Mouse (Mus musculus): ENCODE data around the gene Neurod6. TPM values are rescaled to one million over a fixed set of nuclear protein-coding genes. Genes with fewer than 3 reads are reported as not detected.
"Not testable (repeated sequence)": the region's sequence is repeated elsewhere in the genome, so short reads cannot be mapped to it uniquely, and the experiment has no call there.

The Neurod6 gene
- total RNA-seq (2021), result 10 to 100 TPM; 37.6 to 68.6 TPM

GRCm38 (mm10) chr6:55680974-55681373, at the start of gene Neurod6:
Gene Neurod6, minus strand, starts transcription at chr6:55681263.
- peak; percentile 76 to 92 for DNase-seq (ENCODE audit: low spot score in 2 of 2)
- intact Hi-C loops (cut with DNase I), result loop anchor here (2.0 to 5.0 kb wide), 3 partner anchors 124 to 266 kb away; no protein-coding TSS in a partner anchor

DNA sequence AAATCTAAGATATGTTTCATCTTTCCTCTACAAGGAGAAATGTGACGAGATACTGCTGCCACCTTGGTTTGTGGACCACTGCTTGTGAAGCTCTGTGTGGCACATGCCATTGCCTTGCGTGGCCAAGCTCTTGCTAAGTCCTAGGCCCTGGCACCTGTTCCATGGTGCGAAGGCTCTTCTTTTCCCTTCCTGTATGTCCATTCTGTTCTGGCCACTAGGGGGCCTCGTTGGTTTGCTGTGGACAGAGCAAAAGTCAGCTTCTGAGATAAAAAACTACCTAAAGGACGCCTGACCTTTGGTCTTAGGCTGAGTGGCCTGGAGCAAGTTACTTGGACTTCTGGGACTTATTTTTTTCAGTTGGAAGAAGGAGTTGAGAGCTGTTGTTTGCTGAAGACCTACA, 36.1 kb upstream of the Neurod6 start:
- intact Hi-C loops (cut with DNase I), result loop anchor here (1.0 to 10.0 kb wide), 3 partner anchors 90 to 328 kb away; no protein-coding TSS in a partner anchor
- DNase-seq (ENCODE audit: low spot score in 2 of 2), result peak; percentile 60 to 76

DNA sequence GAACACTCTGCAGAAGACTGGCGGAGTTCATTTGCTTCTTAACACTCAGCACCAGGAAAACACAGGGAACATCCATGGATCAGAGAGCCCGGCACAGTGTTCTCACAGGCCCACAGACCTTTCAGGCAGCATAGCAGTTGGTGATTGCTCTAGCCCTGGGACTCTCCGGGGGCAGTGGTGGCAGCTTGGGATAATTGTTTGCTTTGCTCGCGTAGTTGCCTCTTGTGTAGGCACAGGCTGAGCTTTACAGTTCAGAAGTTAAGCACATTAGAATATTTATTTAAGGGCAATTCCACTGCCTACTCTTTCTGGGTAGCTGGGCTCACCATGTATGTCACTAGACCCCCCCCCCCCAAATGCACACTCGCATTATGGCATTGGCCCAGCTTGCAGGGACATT, 34.4 kb upstream of the Neurod6 start:
- DNase-seq (ENCODE audit: low spot score in 2 of 2), result no peak
- intact Hi-C loops (cut with DNase I), result loop anchor here (5.0 to 10.0 kb wide), 2 partner anchors 92 to 329 kb away; no protein-coding TSS in a partner anchor

DNA sequence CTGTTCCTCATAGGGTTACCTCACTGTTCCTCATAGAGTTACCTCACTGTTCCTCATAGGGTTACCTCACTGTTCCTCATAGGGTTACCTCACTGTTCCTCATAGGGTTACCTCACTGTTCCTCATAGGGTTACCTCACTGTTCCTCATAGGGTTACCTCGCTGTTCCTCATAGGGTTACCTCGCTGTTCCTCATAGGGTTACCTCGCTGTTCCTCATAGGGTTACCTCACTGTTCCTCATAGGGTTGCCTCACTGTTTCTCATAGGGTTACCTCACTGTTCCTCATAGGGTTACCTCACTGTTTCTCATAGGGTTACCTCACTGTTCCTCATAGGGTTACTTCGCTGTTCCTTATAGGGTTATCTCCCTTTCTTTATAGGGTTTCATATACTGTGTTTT, 29.9 kb upstream of the Neurod6 start:
- intact Hi-C loops (cut with DNase I), result loop anchor here (10.0 kb wide), 1 partner anchor 334 kb away; no protein-coding TSS in a partner anchor
- not testable (repeated sequence) for DNase-seq (ENCODE audit: low spot score in 2 of 2)

GRCm38 (mm10) chr6:55704759-55705104, 23.7 kb upstream of the Neurod6 start:
- intact Hi-C loops (cut with DNase I), result no loop called here
- no peak for DNase-seq (ENCODE audit: low spot score in 2 of 2)

DNA sequence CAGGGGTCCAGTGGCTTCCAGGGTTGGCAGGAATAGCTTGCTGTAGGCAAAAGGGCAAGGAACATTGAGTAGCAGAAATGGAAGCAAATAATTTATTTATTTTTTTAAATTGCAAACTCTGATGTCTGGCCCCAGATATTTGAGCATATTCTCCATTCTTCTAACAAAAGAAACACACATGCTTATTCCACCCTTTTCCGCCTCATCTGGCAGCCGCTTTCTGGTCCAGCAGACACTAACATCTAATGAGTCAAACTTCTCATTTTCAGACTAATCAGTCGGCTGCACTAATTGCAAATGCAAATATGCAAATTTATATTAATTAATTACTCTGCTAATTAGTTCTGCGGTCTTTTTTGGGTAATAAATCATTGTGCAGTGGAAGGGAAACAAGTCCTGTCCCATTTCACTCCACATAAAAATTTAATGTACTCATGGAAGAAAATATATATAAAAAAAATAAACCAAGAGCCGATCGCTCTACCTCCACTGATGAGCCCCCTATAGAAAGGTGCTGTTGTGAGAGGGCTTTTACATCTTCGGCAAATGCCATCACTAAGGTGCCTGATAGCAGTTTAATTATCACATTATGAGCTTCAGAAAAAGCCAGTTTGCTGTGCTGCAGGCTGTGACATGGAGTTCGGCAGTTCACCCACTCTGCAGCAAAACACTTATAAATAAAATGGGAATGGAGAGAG, 23.1 kb upstream of the Neurod6 start:
- DNase-seq (ENCODE audit: low spot score in 2 of 2), result no peak
- intact Hi-C loops (cut with DNase I), result no loop called here

DNA sequence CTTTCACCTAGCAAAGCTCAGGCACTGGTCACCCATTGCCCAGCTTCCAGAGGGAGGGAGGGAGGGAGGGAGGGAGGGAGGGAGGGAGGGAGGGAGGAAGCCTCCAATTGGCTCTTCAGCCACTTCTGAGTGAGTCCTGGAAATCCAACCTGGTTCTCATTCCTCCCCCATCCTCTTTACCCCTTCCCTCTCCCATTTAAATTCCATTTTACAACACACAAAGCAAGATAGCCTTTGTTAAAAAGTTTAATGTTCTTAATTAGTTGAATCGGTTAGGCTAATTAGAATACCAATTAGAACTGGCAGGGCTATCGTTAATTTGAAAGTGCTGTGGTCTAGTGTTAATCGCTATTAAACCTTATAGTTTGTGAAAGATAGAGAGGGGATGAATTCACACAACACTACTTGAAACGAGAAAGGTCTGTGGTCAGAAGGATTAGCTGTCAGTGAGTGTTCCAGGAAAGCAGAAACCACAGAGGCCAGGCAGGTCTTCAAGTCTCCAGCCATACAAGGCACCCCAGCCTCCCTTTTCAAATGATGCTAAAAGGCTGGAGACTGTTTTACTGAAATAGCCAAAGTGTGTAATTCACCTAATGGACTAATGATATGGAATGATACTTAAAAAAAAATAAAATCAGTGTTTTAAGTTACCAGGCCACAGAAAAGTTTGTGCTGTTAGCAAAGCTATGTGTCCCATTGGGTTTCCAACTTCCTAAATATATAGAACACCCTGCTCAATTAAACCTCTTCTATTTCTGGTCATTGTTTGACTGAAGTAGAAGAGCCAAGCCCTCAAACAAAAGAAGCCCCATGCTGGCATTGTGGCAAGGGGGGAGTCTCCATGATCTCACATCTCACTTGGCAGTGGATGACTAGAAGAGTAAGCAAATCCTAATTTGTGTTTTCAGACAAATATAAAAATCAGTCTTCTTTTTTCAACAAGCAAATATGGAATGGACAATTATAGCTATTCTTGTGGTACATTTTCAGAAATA, 19.6 kb upstream of the Neurod6 start:
- intact Hi-C loops (cut with DNase I), result no loop called here

DNA sequence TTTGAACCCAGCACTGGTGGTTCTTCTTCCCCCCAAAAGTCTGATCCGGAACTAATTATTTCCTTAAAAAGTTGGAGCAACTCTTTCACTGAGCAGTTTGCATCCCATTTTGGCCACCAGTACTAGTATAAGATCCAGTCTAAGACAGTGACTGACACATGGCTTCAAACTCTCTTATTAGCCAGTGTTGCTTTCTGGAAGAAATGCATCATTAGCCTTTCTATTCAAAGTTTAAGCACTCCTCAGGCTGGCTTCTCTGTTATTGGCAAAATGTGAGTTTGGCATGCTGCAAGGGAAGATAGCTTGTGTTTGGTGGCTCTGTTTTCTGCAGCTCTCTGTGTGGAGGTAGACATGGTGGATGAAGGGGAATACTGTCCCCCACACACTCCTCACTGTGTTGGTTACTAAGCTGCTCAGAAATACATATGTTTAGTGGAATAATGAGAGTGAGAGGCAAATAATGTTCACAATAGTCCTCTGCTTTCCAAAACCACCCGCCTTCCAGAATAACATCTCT, 9.0 kb upstream of the Neurod6 start:
- no peak for DNase-seq (ENCODE audit: low spot score in 2 of 2)
- intact Hi-C loops (cut with DNase I), result no loop called here

More for the DNA sequence above, 19.6 kb upstream of the Neurod6 start:
- no peak for DNase-seq (ENCODE audit: low spot score in 2 of 2)

GRCm38 (mm10) chr6:55683506-55683905, 2.4 kb upstream of the Neurod6 start:
- DNase-seq (ENCODE audit: low spot score in 2 of 2), result peak in 1 of 2 experiments; percentile 61
- intact Hi-C loops (cut with DNase I), result loop anchor here (5.0 kb wide), 2 partner anchors 146 to 264 kb away; no protein-coding TSS in a partner anchor

DNA sequence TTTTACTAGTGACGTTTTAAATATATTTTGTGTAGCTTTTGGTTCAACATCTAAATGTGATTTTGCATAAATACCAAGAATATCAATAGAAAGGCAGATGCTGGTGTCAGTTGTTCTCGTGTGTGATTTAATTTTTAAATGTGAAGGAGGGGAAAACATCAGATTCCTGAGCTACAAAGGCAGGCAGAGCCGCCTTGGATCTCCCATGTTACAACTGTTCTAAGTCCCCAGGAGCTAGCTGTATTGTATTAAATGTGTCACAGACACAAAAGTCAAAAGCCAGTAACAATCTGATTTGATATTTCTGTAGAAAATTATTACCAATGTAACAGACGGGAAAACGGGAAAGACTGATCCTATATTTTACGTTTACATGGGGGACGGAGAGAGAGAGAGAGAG, 1.8 kb upstream of the Neurod6 start:
- peak in 1 of 2 experiments; percentile 17 for DNase-seq (ENCODE audit: low spot score in 2 of 2)
- intact Hi-C loops (cut with DNase I), result loop anchor here (5.0 kb wide), 2 partner anchors 146 to 264 kb away; no protein-coding TSS in a partner anchor

- intact Hi-C loops (cut with DNase I), result loop anchor here (1.0 to 5.0 kb wide), 3 partner anchors 86 to 156 kb away; no protein-coding TSS in a partner anchor
Observed at GRCm38 (mm10) chr6:55678571-55679185, 2.4 kb downstream of the Neurod6 start.

DNA sequence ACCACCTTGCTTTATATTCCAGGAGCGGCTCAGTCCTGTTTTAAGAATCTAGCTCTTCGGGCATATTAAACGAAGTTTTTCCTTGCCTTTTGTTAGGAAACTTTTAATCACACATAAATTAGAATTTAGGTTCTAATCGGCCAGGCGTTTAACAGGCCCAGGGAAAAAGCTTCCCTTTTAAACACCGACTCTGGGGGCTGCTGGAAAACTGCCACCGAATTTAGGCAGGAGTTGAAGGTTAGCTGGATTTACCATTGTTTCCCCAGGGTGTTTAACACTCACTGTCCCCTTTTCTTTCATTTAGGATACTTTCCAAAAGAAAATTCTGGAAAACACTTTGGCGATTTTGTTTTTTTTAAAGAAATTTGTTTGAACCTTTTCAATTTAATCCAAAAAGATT, 3.7 kb downstream of the Neurod6 start:
- intact Hi-C loops (cut with DNase I), result loop anchor here (5.0 kb wide), 2 partner anchors 125 to 155 kb away; no protein-coding TSS in a partner anchor
- peak in 1 of 2 experiments; percentile 14 for DNase-seq (ENCODE audit: low spot score in 2 of 2)

More at GRCm38 (mm10) chr6:55678571-55679185, 2.4 kb downstream of the Neurod6 start:
- DNase-seq (ENCODE audit: low spot score in 2 of 2), result peak in 1 of 2 experiments; percentile 28

DNA sequence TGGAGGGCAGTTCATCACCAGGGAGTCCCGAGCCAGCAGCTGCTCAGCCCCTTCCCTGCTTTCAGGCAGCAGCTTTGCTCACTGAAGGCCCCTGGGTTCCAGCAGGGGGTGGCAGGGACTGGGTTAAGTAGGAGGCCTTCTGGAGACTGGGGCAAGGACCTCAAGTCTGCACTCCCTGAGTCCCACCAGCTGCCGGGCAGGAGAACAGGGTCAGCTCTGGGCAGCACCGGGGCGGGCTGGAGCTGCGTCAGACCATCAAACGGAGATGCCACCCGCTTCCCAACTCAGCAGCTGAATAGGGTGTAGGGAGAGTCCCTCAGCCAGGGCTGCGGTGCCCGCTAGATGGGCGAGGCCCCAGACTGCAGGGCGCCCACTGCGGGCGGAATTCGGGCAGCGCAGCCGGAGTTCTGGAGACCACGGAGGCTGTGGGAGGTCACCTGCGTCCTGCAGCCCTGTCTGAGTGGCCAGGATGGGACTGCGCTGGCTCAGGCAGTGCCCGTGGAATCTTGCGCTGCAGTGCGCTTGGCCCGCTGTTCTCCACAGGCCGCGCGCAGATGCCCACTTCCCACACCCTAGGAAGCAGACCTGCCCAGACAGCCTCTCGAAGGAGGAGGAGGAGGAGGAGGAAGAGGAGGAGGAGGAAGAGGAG, 4.3 kb downstream of the Neurod6 start:
- intact Hi-C loops (cut with DNase I), result loop anchor here (5.0 kb wide), 2 partner anchors 124 to 154 kb away; no protein-coding TSS in a partner anchor
- DNase-seq (ENCODE audit: low spot score in 2 of 2), result peak; percentile 49 to 65

GRCm38 (mm10) chr6:55676141-55676662, 4.9 kb downstream of the Neurod6 start:
- intact Hi-C loops (cut with DNase I), result loop anchor here (5.0 kb wide), 2 partner anchors 124 to 154 kb away; no protein-coding TSS in a partner anchor
- DNase-seq (ENCODE audit: low spot score in 2 of 2), result peak in 1 of 2 experiments; percentile 31

- no peak for DNase-seq (ENCODE audit: low spot score in 2 of 2)
Observed at GRCm38 (mm10) chr6:55667801-55668200, 13.3 kb downstream of the Neurod6 start.

GRCm38 (mm10) chr6:55661126-55661915, 19.7 kb downstream of the Neurod6 start:
- intact Hi-C loops (cut with DNase I), result no loop called here
- DNase-seq (ENCODE audit: low spot score in 2 of 2), result no peak

More at GRCm38 (mm10) chr6:55667801-55668200, 13.3 kb downstream of the Neurod6 start:
- intact Hi-C loops (cut with DNase I), result no loop called here

DNA sequence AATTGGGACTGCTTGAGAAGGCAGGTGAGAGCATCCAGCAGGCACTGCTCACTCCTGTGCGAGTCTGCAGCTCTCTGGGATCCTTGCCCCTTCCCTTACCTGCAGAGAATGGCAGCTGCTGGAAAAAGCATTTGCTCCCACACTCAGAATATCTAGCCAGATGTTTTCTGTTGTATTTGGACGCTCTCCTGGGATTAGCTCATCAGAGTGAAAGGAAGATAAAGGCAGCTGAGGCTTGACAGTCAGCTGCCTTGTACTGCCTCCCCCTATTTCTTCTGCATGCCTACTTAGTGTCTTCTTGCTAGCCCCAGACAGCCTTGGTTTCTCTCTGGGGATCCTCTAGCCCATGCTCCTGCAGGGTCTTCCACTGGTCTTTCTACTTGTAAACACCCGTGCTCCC, 31.1 kb downstream of the Neurod6 start:
- intact Hi-C loops (cut with DNase I), result no loop called here
- no peak for DNase-seq (ENCODE audit: low spot score in 2 of 2)
